Mouse (Mus musculus) G1E-ER4 (cell line): ENCODE measurements around the gene Ikzf5. TPM values are rescaled to one million over a fixed set of nuclear protein-coding genes. Genes with fewer than 3 reads are reported as not detected.

Experiments used
- GATA1 ChIP-seq: IDR thresholded peaks from one replicate; pipeline ENCODE4 v1.8.0; 2012; ENCODE audit warnings: low read length, inconsistent platforms
- polyA plus RNA-seq: library from polyadenylated mRNA; stranded (reverse); fragments of >175 nt; gene quantifications from 2 replicates; pipeline ENCODE4 v1.2.3, GENCODE M21; 2012

The Ikzf5 gene
- polyA plus RNA-seq, 1 experiment = 8.5 TPM

DNA sequence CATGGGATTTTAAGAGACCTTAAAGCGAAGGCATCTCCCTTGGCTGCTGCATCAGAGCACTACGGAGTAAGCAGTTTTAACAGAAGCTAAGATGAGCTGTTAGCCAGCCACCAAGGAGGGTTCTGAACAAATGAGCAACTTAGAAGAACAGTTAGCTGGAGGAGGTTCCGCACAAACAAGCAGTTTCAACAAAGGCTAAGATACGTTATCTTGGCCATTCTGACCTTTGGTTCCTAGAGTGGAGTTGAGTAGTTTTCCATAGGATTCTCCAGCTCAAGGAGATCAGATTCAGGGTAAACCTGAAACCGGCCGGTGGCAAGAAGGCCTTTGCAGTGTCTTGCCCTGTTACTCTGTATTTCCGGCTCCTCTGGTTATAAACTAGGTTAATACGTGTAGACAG, 46.2 kb downstream of the Ikzf5 start:
- no peak for TF ChIP-seq GATA1

DNA sequence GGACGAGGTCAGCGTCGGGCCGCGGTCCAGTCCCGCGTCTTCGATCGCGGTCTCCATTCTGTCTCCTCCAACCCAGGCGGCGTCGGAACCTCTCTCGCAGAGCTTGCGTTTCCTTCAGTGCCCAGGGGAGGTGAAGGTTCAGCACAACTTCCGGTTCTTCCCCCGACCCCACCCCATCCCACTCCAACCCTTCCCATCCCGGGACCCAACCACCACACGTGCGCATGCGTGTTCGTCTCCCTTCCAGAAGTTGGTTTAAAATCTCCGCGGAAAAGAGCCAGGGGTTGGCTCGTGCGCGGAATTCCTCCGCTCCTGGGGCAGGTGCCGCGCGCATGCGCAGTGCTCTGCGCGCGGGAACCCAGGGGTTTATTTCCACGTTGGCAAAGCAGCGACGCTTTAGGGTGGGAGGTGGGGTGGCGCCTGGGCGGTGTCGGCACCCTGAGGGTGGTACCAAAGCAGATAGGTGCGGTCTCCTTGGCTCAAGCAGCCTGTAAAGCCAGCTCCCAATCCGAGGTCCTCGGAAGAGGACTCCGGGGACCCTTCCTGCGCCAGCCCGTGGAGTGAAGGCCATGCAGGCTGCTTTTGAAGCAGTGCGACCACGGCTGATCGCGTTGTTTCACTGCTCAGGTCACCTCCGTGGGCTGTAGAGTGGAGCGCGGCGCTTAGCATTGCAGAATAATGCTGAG, 47.6 kb downstream of the Ikzf5 start, which contains the start of gene 2310057M21Rik:
Gene 2310057M21Rik, minus strand, starts transcription at position 145 of the 686 bp plus-strand sequence.
- no peak for TF ChIP-seq GATA1

DNA sequence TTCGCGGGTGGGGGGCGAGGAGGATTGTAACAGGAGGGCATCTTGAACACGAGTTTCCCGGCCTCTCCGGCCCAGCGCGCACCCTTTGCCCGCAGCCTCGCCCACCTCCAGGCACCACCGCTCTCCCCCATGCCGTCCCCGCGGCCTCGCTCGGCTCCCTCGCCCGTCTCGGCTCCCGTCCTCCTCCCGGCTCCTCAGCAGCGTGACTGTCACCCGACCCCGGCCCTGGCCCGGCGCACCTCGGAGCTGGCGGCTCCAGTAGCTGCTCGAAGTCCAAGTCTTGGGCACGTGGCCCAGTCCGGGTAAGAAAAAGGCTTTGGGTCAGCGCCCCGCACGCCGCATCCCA, 48.1 kb downstream of the Ikzf5 start:
- TF ChIP-seq GATA1 = no peak

DNA sequence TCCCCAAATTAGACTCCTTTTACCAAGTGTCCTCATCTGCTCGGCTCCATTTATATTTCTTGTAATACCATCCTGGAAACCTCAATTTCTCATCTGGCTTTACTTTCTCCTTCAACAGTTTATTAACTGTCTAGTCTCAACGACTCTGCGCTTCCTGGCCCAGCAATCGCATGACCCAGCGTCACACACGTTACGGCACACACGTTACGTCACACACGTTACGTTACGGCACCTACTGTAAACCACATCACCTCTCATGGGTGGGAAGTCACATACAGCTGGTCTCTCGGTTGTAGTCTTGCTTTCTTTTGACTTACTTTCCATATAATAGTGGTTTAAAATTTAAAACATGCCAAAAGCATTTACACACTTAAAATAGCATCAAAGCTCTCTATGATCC, 54.2 kb downstream of the Ikzf5 start:
- TF ChIP-seq GATA1 = no peak

DNA sequence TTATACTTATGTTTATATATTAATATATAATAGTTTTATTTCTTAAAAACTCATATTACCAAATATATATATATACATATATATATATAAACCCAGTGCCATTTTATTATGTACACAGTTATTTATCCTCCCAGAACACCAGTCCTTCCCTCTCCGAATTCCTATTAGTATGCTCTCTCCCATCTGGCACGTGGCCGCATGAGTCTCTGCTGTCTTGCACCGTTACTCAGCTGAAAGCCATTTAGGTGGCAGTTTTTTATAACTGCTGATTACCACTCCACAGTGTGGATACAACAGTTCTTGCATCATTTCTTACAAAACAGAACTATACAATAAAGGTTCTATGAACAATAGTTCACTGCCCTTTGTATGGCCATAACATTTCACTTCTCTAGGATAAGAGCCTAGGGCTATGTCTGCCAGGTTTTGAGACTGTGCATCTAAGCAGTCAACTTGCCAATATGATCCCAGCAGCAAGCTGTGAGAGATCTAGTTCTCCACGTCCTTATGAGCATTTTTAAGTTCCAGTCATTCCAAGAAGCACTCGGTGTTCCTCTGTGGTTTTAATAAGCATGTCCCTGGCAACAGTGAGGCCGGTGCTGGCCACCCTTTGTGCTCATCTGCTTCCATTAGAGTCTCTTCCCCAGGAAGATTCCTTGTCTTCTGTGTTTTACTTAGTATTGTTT, 64.3 kb downstream of the Ikzf5 start:
- TF ChIP-seq GATA1 = no peak

Other genes starting within 250 kb of the Ikzf5 start
- not detected in 2 replicates for gene 5430419D17Rik, start 236.1 kb downstream of the Ikzf5 start, polyA plus RNA-seq
- gene Cuzd1, start 88.2 kb downstream of the Ikzf5 start, polyA plus RNA-seq = not detected in 2 replicates
- not detected in 2 replicates for gene Fam24b, start 81.0 kb downstream of the Ikzf5 start, polyA plus RNA-seq
- not detected in 2 replicates for gene Fam24a, start 76.7 kb downstream of the Ikzf5 start, polyA plus RNA-seq
- gene 2310057M21Rik, start 47.8 kb downstream of the Ikzf5 start, polyA plus RNA-seq = 20.3 and 26.5 TPM in 2 replicates
- gene Pstk, start 39.4 kb downstream of the Ikzf5 start, polyA plus RNA-seq = 46.0 and 66.3 TPM in 2 replicates
- gene Acadsb, start 80 bp upstream of the Ikzf5 start, polyA plus RNA-seq = 2.1 and 2.6 TPM in 2 replicates
- not detected in 2 replicates for gene Hmx3, start 132.3 kb upstream of the Ikzf5 start, polyA plus RNA-seq
- gene Hmx2, start 138.3 kb upstream of the Ikzf5 start, polyA plus RNA-seq = 4.7 and 5.6 TPM in 2 replicates
- gene Bub3, start 149.7 kb upstream of the Ikzf5 start, polyA plus RNA-seq = 65.5 and 67.0 TPM in 2 replicates